Mouse (Mus musculus) small intestine, adult 2 months (tissue): Measurements from ENCODE around the gene Rhebl1.

ENCODE experiments used
- CTCF ChIP-seq: fragments of 200-500 bp; IDR thresholded peaks from 2 replicates; pipeline ENCODE4 v1.5.1; 2012; ENCODE audit warnings: low read depth, mild to moderate bottlenecking, control low read depth, inconsistent platforms, low read length, moderate library complexity, mixed read lengths; ENCODE audit not compliant: insufficient replicate concordance, insufficient read length; ENCODE audit errors: extremely low read depth
- POLR2A ChIP-seq: fragments of 200-500 bp; IDR thresholded peaks from 2 replicates; pipeline ENCODE4 v1.6.1; 2012; ENCODE audit warnings: low read depth, mild to moderate bottlenecking, control low read depth, inconsistent platforms, low read length, moderate library complexity

DNA sequence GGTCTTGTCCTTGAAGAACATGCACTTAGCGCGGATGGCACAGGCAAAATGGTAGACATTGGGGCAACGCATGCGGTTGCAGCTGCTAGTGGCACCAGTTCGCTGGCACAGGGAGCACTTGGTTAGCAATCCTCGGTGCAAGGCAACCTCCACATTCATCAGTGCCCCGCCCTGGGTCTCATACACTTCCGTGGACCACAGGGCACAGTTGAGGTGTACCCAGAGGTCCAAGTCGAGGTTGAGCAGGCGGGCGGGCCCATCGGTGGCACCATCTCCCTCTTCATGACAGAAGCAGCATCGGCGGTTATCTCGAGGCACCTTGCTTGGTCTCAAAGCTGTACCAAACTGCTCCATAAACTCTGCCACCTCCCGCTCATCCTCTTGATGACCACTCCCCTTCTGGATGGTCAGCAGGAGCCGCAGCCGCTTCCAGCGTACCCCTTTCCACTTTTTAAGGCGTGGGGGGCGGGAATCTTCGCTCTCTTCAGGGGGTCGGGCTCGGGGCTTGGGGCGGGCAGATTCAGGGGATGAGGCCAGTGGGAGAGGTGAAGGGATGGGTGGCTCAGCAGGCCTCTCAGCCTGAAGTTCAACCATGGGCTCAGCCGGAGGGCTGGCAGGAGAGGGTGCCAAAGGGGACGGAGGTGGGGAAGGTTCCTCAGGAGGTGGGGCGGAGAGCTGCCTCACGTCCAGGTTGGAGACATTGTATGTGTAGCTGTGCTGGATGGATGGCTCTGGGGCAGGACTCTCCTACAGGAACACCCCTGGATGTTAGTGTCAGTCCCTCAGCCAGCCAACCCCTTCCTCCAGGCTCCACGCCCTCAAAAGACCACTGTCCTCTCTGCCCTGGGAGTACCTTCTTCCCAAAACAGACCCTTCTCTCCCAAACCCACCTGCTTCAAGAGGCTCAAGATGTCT lies 54.4 kb downstream of the Rhebl1 start:
- TF ChIP-seq CTCF (no peak), POLR2A (no peak)
